Mouse (Mus musculus) hindbrain, embryonic 13.5 days (tissue): ENCODE measurements at regions not wholly inside any gene's neighbourhood (a gene's known extent, or its start where the extent isn't known, plus 50 kb on each side); places are given as distances from the start of the nearest gene placed in this dataset.
A peak's percentile ranks its signal among the peaks of the same experiment; 100 is the strongest.

Experiments used
- ATAC-seq: fragments of 200-750 bp; cut with Nextera tagmentation; 2 replicates; pipeline ENCODE4 v1.8.0; 2017; ENCODE audit warnings: moderate TSS enrichment; ENCODE audit not compliant: low FRiP score
- H3K27ac ChIP-seq: fragments of 300-500 bp; sonication (generic); 2 replicates; pipeline ENCODE4 v1.5.1; 2015; ENCODE audit warnings: inconsistent platforms, mild to moderate bottlenecking, moderate library complexity
- H3K27me3 ChIP-seq: fragments of 300-500 bp; sonication (generic); 2 replicates; pipeline ENCODE4 v1.6.1; 2015; ENCODE audit warnings: mild to moderate bottlenecking, inconsistent platforms
- H3K36me3 ChIP-seq: fragments of 300-500 bp; sonication (generic); 2 replicates; pipeline ENCODE4 v1.6.1; 2015; ENCODE audit warnings: mild to moderate bottlenecking, inconsistent platforms
- H3K4me1 ChIP-seq: fragments of 300-500 bp; sonication (generic); replicated peaks from 2 replicates; pipeline ENCODE4 v1.6.1; 2015; ENCODE audit warnings: inconsistent platforms
- H3K4me2 ChIP-seq: fragments of 300-500 bp; sonication (generic); 2 replicates; pipeline ENCODE4 v1.6.1; 2015; ENCODE audit warnings: inconsistent platforms, mild to moderate bottlenecking, moderate library complexity
- H3K4me3 ChIP-seq: fragments of 300-500 bp; sonication (generic); 2 replicates; pipeline ENCODE4 v1.5.1; 2015; ENCODE audit warnings: mild to moderate bottlenecking, inconsistent platforms
- H3K9ac ChIP-seq: fragments of 300-500 bp; sonication (generic); 2 replicates; pipeline ENCODE4 v1.6.1; 2015; ENCODE audit warnings: mild to moderate bottlenecking, inconsistent platforms
- H3K9me3 ChIP-seq: fragments of 300-500 bp; sonication (generic); 2 replicates; pipeline ENCODE4 v1.6.1; 2016; ENCODE audit warnings: inconsistent platforms
- whole genome bisulfite sequencing: fragments of 180-500 bp; shearing (Covaris S2); methylation state at CpG from one replicate; pipeline ENCODE4 v1.1.7; 2015; 5-methylcytosine and 5-hydroxymethylcytosine counted together

GRCm38 (mm10) chr5:139598715-139599114 lies 55.4 kb downstream of the Uncx start:
- Histone ChIP-seq H3K9ac (peak overlapping the region; percentile 43; the same call in 1 of the 2 replicates), H3K36me3 (no peaks in the 10 kb centered on the region), H3K27me3 (peaks cover 79% of the 10 kb centered on the region), H3K9me3 (no peaks in the 10 kb centered on the region), H3K4me3 (no peak overlapping the region), H3K27ac (peak overlapping the region; percentile 83), H3K4me1 (peaks cover 43% of the 10 kb centered on the region), H3K4me2 (peak overlapping the region; percentile 19; the same call in 1 of the 2 replicates)
- 8% methylated on average over 4 of the region's 4 CpGs for WGBS
- ATAC-seq: no peak; the same call in 1 of the 2 replicates

GRCm38 (mm10) chr5:139599191-139599937 lies 56.1 kb downstream of the Uncx start:
- no peaks in the 10 kb centered on the region for H3K9me3 ChIP-seq
- H3K27ac ChIP-seq: peak overlapping the region; percentile 83
- H3K4me3 ChIP-seq: no peak overlapping the region
- H3K9ac ChIP-seq: peak overlapping the region; percentile 51; the same call in 1 of the 2 replicates
- peak overlapping the region; percentile 47 for H3K4me2 ChIP-seq
- peak; percentile 59 for ATAC-seq
- H3K27me3 ChIP-seq: peaks cover 84% of the 10 kb centered on the region
- H3K4me1 ChIP-seq: peaks cover 37% of the 10 kb centered on the region
- H3K36me3 ChIP-seq: no peaks in the 10 kb centered on the region
- 2% methylated on average over 25 of the region's 25 CpGs for WGBS

DNA sequence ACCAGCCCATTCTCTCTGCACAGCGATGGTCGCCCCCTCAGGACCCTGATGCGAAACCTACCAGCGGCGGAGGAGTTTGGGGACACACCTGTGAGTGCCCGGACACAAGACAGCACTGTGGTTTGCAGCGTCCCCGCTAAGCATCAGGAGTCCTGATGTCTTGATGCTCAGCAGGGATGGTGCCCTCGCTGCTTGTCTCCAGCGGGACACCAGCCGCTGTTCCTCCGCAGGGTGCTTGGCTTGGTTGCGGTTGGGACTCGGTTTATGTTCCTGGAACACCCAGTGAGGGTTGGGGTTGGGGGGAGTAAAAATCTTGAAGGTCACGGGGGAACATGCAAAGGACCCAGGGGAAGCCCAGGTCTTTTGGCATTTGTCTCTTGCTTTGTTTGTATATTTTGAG lies 56.9 kb downstream of the Uncx start:
- peaks cover 86% of the 10 kb centered on the region for H3K27me3 ChIP-seq
- no peaks in the 10 kb centered on the region for H3K36me3 ChIP-seq
- no peak for ATAC-seq
- WGBS: 1% methylated on average over 15 of the region's 15 CpGs
- peak overlapping the region; percentile 47; the same call in 1 of the 2 replicates for H3K4me2 ChIP-seq
- no peak overlapping the region for H3K4me3 ChIP-seq
- H3K9me3 ChIP-seq: no peaks in the 10 kb centered on the region
- peak overlapping the region; percentile 83 for H3K27ac ChIP-seq
- H3K4me1 ChIP-seq: peaks cover 29% of the 10 kb centered on the region
- no peak overlapping the region for H3K9ac ChIP-seq

- Histone ChIP-seq H3K4me3 (no peak overlapping the region), H3K9me3 (no peaks in the 10 kb centered on the region), H3K9ac (no peak overlapping the region), H3K4me2 (no peak overlapping the region), H3K4me1 (peaks cover 26% of the 10 kb centered on the region), H3K27ac (no peak overlapping the region), H3K27me3 (peaks cover 86% of the 10 kb centered on the region), H3K36me3 (no peaks in the 10 kb centered on the region)
- no peak for ATAC-seq
- WGBS: 82% methylated on average over 4 of the region's 4 CpGs
These were observed 59.6 kb downstream of the Uncx start for GRCm38 (mm10) chr5:139602860-139603259.

DNA sequence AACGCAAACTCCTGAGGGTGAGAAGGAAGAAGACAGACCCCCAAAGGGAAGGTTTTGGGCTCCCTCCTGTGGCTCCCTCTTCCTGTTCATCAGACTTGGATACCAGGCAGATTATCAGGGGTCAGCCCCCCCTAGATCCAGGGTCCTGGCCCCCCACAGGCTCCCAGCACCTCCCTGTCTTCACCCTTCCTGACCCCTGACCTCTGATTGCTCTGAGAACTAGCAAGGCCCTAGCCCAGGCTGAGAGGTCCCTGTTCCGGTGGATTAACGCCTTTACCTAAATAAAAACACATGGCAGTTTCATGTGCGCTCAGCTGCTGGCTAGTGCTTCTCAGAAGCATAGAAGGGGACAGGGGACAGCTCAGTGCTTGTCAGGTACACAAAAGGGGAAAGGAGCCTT lies 60.2 kb downstream of the Uncx start:
- peaks cover 19% of the 10 kb centered on the region for H3K4me1 ChIP-seq
- no peak overlapping the region for H3K4me2 ChIP-seq
- H3K9me3 ChIP-seq: no peaks in the 10 kb centered on the region
- peaks cover 81% of the 10 kb centered on the region for H3K27me3 ChIP-seq
- no peak for ATAC-seq
- 22% methylated on average over 4 of the region's 4 CpGs for WGBS
- H3K36me3 ChIP-seq: no peaks in the 10 kb centered on the region
- no peak overlapping the region for H3K4me3 ChIP-seq
- H3K9ac ChIP-seq: no peak overlapping the region
- no peak overlapping the region for H3K27ac ChIP-seq

DNA sequence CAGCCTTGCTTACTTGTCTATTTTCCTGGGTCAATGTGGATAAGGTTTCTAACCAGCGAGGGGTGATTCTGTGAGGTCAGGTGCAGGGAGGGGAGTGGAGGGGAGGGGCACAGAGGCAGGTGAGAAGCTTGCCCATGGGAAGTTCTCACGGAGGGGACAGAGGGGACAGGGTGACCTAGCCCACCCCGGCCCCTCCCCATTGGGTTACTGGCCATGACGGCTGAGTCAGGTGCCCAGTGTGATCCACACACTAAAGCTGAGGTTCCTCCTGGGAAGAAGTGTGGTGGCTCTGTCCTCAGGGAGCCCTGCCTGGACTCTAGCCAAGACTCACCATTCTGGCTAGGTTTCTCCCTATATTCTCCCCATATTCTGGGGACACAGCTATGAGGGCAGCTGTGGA lies 61.0 kb downstream of the Uncx start:
- WGBS: 60% methylated on average over 4 of the region's 4 CpGs
- H3K27me3 ChIP-seq: peaks cover 75% of the 10 kb centered on the region
- H3K9me3 ChIP-seq: no peaks in the 10 kb centered on the region
- H3K9ac ChIP-seq: no peak overlapping the region
- no peak overlapping the region for H3K4me2 ChIP-seq
- H3K27ac ChIP-seq: no peak overlapping the region
- H3K4me3 ChIP-seq: no peak overlapping the region
- ATAC-seq: no peak
- peaks cover 11% of the 10 kb centered on the region for H3K4me1 ChIP-seq
- H3K36me3 ChIP-seq: no peaks in the 10 kb centered on the region

DNA sequence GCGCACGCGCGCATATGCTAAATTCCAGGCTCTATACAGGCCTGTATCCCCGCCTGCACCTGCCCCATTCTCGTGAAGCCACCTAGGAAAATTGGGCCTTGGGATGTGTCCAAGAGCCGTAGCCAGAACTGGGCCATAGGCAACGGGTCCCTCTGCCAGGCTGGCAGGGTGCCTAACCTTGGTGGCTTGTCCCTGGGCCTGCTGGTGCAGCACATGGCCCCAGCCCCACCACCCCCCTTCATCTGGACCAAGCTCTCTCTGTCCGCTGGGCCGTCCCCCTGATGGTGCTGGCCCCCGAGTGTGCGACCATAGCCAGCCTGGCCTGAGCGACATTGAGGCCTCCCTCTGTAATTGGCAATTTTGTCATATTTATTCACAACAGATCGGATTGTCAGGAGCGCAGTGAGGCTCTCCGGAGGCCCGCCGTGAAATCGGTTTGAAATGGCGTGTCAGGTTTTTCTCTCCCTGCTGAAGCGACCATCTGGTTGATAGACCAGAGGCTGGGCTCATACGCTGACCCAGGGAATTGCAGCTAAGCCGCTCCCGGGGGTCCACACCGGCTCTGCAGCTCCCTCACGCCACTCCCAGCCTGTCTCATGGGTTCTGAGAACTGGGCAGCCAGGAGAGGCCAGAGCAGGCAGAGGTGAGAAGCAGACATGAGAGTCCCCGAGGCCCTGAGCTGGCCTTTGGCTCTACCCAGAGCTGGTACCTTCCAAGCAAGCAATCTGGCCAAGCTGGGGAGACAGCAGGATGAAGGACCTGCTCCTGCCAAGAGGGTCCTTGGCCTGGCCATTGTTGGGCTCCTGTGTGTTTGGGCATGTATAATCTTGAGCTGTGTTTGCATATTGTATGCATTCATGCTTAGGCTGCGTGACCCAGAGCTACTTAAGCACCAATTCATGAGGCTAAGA lies 67.6 kb downstream of the Uncx start:
- H3K9ac ChIP-seq: peak overlapping the region; percentile 14; the same call in 1 of the 2 replicates
- H3K4me2 ChIP-seq: no peak overlapping the region
- H3K36me3 ChIP-seq: no peaks in the 10 kb centered on the region
- peak overlapping the region; percentile 56 for H3K27ac ChIP-seq
- H3K4me1 ChIP-seq: peaks cover 19% of the 10 kb centered on the region
- WGBS: 43% methylated on average over 28 of the region's 28 CpGs
- H3K9me3 ChIP-seq: no peaks in the 10 kb centered on the region
- peak; percentile 44 for ATAC-seq
- H3K27me3 ChIP-seq: peaks cover 38% of the 10 kb centered on the region
- H3K4me3 ChIP-seq: no peak overlapping the region

DNA sequence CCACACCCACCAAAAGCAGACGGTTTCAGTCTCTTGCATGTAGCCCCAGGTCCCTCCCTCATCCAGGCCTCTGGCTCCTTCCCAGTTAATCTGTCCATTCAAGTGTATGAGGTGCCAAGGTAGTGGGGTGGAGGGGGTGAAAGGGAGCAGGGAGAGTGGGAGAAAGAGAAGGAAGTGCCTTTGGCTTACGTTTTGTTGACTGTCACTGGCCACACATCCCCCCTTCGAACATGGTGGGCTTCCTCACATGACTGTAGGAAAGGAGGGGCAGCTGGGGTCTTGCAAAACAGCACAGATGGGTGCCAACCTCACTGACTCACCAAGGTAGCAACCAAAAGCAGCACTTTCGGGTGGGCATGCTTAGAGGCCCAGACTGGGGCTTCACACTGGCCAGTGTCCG lies 68.9 kb downstream of the Uncx start:
- no peak for ATAC-seq
- 70% methylated on average over 5 of the region's 5 CpGs for WGBS

GRCm38 (mm10) chr5:139612676-139613075 lies 69.4 kb downstream of the Uncx start:
- H3K4me2 ChIP-seq: no peak overlapping the region
- no peak overlapping the region for H3K9ac ChIP-seq
- 80% methylated on average over 6 of the region's 6 CpGs for WGBS
- H3K9me3 ChIP-seq: no peaks in the 10 kb centered on the region
- ATAC-seq: no peak
- peaks cover 20% of the 10 kb centered on the region for H3K4me1 ChIP-seq
- peaks cover 38% of the 10 kb centered on the region for H3K27me3 ChIP-seq
- no peak overlapping the region for H3K4me3 ChIP-seq
- no peaks in the 10 kb centered on the region for H3K36me3 ChIP-seq
- H3K27ac ChIP-seq: no peak overlapping the region

More for the DNA sequence above, 68.9 kb downstream of the Uncx start:
- Histone ChIP-seq H3K4me2 (no peak overlapping the region), H3K36me3 (no peaks in the 10 kb centered on the region), H3K9me3 (no peaks in the 10 kb centered on the region), H3K4me1 (peaks cover 19% of the 10 kb centered on the region), H3K27me3 (peaks cover 38% of the 10 kb centered on the region), H3K9ac (no peak overlapping the region), H3K27ac (no peak overlapping the region), H3K4me3 (no peak overlapping the region)

DNA sequence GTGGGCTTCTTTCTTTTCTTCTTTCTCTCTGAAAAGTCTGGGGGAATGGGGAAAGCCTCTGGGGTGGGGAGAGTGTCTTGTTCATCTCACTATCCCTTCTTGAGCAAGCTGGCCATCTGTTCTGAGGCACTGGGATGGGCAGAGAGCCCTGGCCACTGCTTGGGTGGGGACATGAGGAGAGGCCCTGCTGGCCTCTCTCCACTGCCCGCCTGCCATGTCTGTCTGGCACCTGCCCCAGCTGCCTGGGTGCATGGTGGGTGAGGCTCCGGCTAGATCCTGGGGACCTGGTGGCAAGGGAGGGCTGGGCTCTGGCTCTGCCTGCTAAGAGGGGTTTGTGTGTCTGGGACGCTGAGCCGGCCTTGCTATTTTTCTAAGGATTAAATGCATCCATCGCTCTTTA lies 70.3 kb downstream of the Uncx start:
- Histone ChIP-seq H3K4me3 (no peak overlapping the region), H3K4me2 (no peak overlapping the region), H3K9me3 (no peaks in the 10 kb centered on the region), H3K4me1 (peaks cover 29% of the 10 kb centered on the region), H3K27me3 (peaks cover 40% of the 10 kb centered on the region), H3K9ac (no peak overlapping the region), H3K27ac (peak overlapping the region; percentile 48; the same call in 1 of the 2 replicates), H3K36me3 (no peaks in the 10 kb centered on the region)
- 65% methylated on average over 5 of the region's 5 CpGs for WGBS
- ATAC-seq: no peak

GRCm38 (mm10) chr5:139619301-139620161 lies 76.2 kb downstream of the Uncx start:
- 10% methylated on average over 36 of the region's 36 CpGs for WGBS
- H3K4me2 ChIP-seq: peak overlapping the region; percentile 39
- H3K4me1 ChIP-seq: peaks cover 28% of the 10 kb centered on the region
- no peaks in the 10 kb centered on the region for H3K9me3 ChIP-seq
- H3K4me3 ChIP-seq: no peak overlapping the region
- peak overlapping the region; percentile 19; the same call in 1 of the 2 replicates for H3K9ac ChIP-seq
- H3K36me3 ChIP-seq: no peaks in the 10 kb centered on the region
- H3K27ac ChIP-seq: peak overlapping the region; percentile 72
- ATAC-seq: no peak
- H3K27me3 ChIP-seq: peaks cover 54% of the 10 kb centered on the region
